9 mouse cellular contexts compared by ENCODE assay signal in the genomic region with DNA sequence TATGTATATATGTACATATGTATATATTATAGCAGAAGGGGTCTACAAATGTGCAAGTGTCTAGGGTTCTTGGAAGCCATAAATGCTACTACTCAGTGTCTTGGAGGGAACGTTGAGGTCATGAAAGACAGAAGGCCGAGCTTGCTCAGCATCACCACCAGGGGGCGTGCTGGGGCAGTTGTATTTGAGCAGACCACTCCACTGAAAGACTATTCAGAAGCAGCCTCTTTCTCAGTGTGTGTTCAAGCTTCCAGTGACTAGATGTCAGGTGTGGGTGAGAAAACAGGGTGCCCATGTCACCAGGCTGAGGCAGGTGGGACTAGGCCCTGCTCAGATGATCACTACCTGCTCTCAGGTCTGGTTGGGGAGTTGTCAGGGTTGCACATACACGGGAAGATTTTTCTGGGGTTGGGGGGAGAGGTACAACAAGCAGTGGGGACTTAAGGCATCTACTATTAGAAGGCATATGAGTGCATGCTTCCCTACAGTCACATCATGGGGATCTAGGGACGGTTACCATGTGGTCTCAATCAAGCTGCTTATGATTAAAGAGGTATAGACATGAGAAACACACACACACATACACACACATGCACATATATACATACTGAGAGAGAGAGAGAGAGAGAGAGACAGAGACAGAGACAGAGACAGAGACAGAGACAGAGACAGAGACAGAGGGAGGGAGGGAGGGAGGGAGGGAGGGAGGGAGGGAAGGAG.
DNase-seq lines count a peak whose midpoint lies in the region; ATAC-seq and TF ChIP-seq lines count a peak whose summit lies in the region.
"Had no signal": no experiment of that assay in that cellular context is flagged by ENCODE, and none has a peak within 500 bp of the region (broad histone marks: within the 10 kb centered on the region; RNA-seq: fewer than 3 reads in every experiment).

No protein-coding gene starts in this region.

- no peak overlapping the region for H3K4me2 ChIP-seq in embryonic facial prominence, embryonic 12.5 days (replicated peaks)
- H3K4me2 ChIP-seq: embryonic facial prominence, embryonic 13.5 days had no signal

- TF ChIP-seq CTCF in bone marrow, adult 2 months (IDR thresholded peaks at IDR 0.05; ENCODE audit: control insufficient read depth, insufficient read depth, low read length) = peak; percentile 73

- no peaks in the 10 kb centered on the region for H3K4me1 ChIP-seq in bone marrow, adult 2 months (ENCODE audit: control insufficient read depth, insufficient read depth, low read length)
- H3K4me1 ChIP-seq in embryonic facial prominence, embryonic 12.5 days = no peaks in the 10 kb centered on the region

- ATAC-seq in embryonic facial prominence, embryonic 12.5 days (ENCODE audit: insufficient number of reproducible peaks, insufficient read depth, low FRiP score, low TSS enrichment) = 0 out of 2 replicates have a peak, but pooled peaks have one; percentile 52

- no peaks in the 10 kb centered on the region for H3K9me3 ChIP-seq in embryonic facial prominence, embryonic 12.5 days
- H3K9me3 ChIP-seq: embryonic facial prominence, embryonic 13.5 days had no signal

- 35% methylated on average over 5 of the region's 5 CpGs for WGBS in bone marrow, adult 2 months
- WGBS in embryonic facial prominence, embryonic 12.5 days = 33% methylated on average over 5 of the region's 5 CpGs

- H3K9ac ChIP-seq in embryonic facial prominence, embryonic 12.5 days = no peak overlapping the region
- H3K9ac ChIP-seq: embryonic facial prominence, embryonic 13.5 days had no signal

- H3K36me3 ChIP-seq in embryonic facial prominence, embryonic 12.5 days = no peaks in the 10 kb centered on the region
- H3K36me3 ChIP-seq: embryonic facial prominence, embryonic 13.5 days had no signal

- intact Hi-C loops in heart, postnatal 14 days (cut with DNase I) = loop anchor here (1.0 to 5.0 kb wide), 3 partner anchors 59 to 740 kb away; a partner anchor contains a TSS

- no peak overlapping the region for H3K27ac ChIP-seq in bone marrow, adult 2 months (ENCODE audit: control insufficient read depth, insufficient read depth, low read depth, low read length, poor library complexity)
- H3K27ac ChIP-seq in embryonic facial prominence, embryonic 12.5 days = no peak overlapping the region
- H3K27ac ChIP-seq: embryonic facial prominence, embryonic 13.5 days had no signal

- TF ChIP-seq POLR2A in bone marrow, adult 2 months (IDR thresholded peaks at IDR 0.05; ENCODE audit: borderline replicate concordance, control insufficient read depth, low read depth, low read length) = no peak

- peak; percentile 66 for DNase-seq in ES-CJ7 (ENCODE audit: low read depth, low spot score)
- DNase-seq in heart, postnatal 14 days = peak; percentile 81 to 85
- peak; percentile 39 to 55 for DNase-seq in layer of hippocampus, adult 8-10 months (ENCODE audit: low spot score in 2 of 2)
- DNase-seq in lung, postnatal 10 days = peak; percentile 86
- peak; percentile 73 for DNase-seq in ovary, postnatal 36 days (ENCODE audit: low spot score)
- peak; percentile 21 for DNase-seq in urinary bladder, postnatal 10 days (ENCODE audit: low spot score)

- no peak overlapping the region for H3K4me3 ChIP-seq in bone marrow, adult 2 months (replicated peaks; ENCODE audit: control insufficient read depth, low read depth, low read length)
- H3K4me3 ChIP-seq in embryonic facial prominence, embryonic 12.5 days = no peak overlapping the region
- H3K4me3 ChIP-seq: embryonic facial prominence, embryonic 13.5 days had no signal

- H3K27me3 ChIP-seq in embryonic facial prominence, embryonic 12.5 days = no peaks in the 10 kb centered on the region
- H3K27me3 ChIP-seq: embryonic facial prominence, embryonic 13.5 days had no signal

Comparison
In these comparisons a context has a peak if more than half of its experiments do, and no peak if none do; other contexts are left out.
1. DNase-seq: peak in every context shown above with its lines; median percentile 86 in lung, postnatal 10 days; 83 in heart, postnatal 14 days; 73 in ovary, postnatal 36 days; 66 in ES-CJ7; 47 in layer of hippocampus, adult 8-10 months; 21 in urinary bladder, postnatal 10 days.